Mouse (Mus musculus) adrenal gland, postnatal 4 days (tissue): ENCODE measurements around the gene Manea. TPM values are rescaled to one million over a fixed set of nuclear protein-coding genes. Genes with fewer than 3 reads are reported as not detected.
"Not testable (repeated sequence)": the region's sequence is repeated elsewhere in the genome, so short reads cannot be mapped to it uniquely, and the experiment has no call there.

Experiments used
- DNase-seq, 2 experiments: peaks; one replicate each; pipeline ENCODE4 v3.0.0; 2021 to 2022; ENCODE audit warnings: low spot score in 2 of 2, mixed read lengths in 2 of 2
- long read RNA-seq, 2 experiments: library from polyadenylated mRNA; stranded (forward); transcript quantifications; one replicate each; pipeline ENCODE4 v2.0.0; 2021
- total RNA-seq, 2 experiments: library from RNA; stranded (reverse); gene quantifications; 2 replicates each; pipeline ENCODE4 v1.2.3; 2021

Manea gene
- 10 to 100 TPM; 29.5 to 34.6 TPM for total RNA-seq
- long read RNA-seq, experiment 1, full-length matches to known transcripts: 4 of 5 reads
- long read RNA-seq, experiment 1, partial matches to known transcripts: 1 of 5 reads
- long read RNA-seq, experiment 1, other reads (novel, unspliced or antisense): 0 of 5 reads
- long read RNA-seq, experiment 2, full-length matches to known transcripts: 4 of 13 reads
- long read RNA-seq, experiment 2, partial matches to known transcripts: 1 of 13 reads
- long read RNA-seq, experiment 2, other reads (novel, unspliced or antisense): 8 of 13 reads

GRCm38 (mm10) chr4:26346443-26347106 lies at the start of gene Manea:
TSS of gene Manea (minus strand) at chr4:26346891.
- peak; percentile 85 to 86 for DNase-seq

- no peak for DNase-seq
Observed at GRCm38 (mm10) chr4:26354616-26355015, 7.9 kb upstream of the Manea start.

GRCm38 (mm10) chr4:26353643-26354231 lies 7.0 kb upstream of the Manea start:
- no peak for DNase-seq

DNA sequence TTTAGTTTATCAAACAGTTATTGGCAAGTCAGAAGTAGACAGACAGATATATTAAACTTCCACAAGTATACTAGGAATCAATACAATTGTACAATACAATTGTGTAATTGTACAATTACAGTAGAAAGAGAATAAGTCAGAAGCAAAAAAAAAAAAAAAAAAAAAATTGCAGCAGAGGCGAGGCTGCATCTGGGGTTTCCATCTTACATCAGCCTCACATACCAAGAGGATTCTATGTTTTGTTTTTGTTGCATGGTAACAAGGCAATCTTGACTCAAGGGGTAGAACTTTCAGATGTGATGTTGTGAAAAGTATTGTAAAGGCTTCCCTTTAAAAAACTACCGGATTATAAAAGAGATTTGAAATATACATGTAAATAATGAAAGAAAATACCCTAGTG lies 548 bp upstream of the Manea start:
- no peak for DNase-seq

DNA sequence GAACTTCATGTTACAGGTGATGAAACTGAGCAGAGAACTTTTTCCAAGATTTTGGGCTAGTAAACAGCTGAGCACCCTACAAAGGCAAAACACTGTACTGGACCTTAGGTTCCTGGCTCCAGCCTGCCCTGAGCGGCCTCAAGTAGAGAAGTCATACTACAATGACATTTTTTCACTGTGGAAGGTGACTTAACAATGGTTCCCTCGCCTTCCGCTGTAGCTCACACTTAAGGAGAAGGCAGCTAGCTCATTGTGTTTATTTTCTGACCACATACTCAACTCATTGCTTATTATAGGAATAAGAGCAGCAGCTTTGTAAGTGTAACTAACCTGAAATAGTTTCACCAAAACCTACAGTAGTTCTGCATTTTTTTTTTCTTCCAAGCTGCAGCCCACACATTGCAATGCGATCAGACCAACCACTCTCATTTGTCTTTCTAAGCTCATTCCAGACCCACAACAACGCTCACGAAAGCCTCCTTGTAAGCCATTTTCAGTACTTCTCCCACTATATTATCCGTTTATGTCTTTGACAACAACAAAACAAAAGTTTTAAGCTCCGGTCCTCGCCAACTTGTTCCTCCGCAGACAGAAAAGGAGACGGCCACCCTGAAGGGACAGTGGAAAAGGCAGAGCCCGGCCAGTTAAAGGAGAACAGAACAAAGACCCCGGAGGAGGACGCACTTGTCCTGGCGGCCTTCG lies 799 bp downstream of the Manea start:
- no peak for DNase-seq

DNA sequence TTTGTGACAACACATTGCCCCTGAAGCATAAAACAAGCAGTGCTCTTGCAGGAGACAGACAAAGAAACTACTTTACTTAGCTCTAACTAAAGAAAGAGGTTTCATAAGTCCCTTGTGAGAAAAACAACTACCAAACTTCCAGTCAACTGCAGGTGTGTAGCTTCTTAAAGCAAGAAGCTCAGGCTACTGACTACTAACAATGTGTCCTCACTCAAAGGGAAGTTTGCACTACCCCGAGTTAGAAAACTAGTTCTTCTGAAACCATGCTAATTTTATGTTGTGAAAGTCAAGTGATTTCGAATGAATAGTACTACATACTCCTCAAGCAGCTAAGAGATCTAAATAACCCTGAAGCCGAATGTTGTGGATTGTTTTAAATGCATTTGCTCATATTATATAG lies 1.6 kb downstream of the Manea start:
- DNase-seq: no peak

DNA sequence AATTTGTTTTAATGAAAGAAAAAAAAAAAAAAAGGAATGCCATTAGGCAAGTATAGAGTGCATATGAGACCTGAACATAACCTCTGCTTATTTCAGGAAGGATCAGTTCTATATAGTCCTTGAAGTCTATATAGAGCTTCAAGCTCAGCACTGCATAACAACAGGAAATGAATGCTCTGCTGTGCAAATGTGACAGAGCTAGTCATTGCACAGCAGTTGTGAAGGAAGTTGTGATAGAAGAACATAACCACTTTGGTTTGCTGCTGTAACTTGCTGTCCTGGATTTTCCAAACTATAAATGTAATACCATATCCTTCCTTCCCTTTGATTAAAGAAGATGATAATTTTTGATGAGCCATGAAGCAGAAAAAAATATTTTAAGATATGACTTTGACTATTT lies 4.3 kb downstream of the Manea start:
- no peak for DNase-seq

DNA sequence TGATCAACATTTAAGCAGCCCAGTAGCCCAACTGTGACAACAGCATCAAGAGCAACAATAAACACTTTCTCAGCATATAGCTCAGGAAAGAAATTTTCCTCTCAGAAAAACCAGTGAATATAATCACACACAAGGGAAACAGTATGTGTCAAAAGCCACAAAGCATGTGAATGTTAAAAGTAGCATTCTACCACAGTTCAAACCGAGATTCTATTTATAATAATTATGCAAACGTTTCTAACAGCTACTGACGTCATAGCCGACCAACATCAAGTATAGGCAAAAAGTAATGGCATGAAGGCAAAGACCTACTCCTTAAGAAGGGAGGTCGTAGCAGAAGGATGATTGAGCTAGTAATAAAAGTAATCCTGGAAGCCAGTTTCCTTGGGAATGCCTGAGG lies 8.1 kb downstream of the Manea start:
- DNase-seq: no peak

- no peak for DNase-seq
Observed at GRCm38 (mm10) chr4:26336563-26336962, 10.1 kb downstream of the Manea start.

DNA sequence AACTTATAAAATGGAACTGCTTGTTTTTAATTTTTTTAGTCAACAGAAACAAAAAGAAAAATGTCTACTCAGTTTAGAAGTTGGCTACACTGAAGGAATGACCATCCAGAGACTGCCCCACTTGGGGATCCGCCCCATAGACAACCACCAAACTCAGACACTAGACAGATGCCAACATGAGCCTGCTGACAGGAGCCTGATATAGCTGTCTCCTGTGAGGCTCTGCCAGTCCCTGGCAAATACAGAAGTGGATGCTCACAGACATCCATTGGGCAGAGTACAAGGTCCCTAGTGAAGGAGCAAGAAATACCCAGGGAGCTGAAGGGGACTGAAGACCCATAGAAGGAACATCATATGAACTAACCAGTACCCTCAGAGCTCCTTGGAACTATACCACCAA lies 42.0 kb downstream of the Manea start:
- not testable (repeated sequence) for DNase-seq

GRCm38 (mm10) chr4:26277112-26277716 lies 69.5 kb downstream of the Manea start:
- DNase-seq: no peak

GRCm38 (mm10) chr4:26276264-26276663 lies 70.4 kb downstream of the Manea start:
- no peak for DNase-seq

- no peak for DNase-seq
Observed at GRCm38 (mm10) chr4:26275769-26276168, 70.9 kb downstream of the Manea start.
